Mouse (Mus musculus): ENCODE results near the gene Pm20d1. TPM values are rescaled to one million over a fixed set of nuclear protein-coding genes. Genes with fewer than 3 reads are reported as not detected.

Gene Pm20d1
- total RNA-seq, 2 experiments from 2014 or later, result 0.07 TPM; not detected in 1

- ATAC-seq (ENCODE audit: poor library complexity, severe bottlenecking), result peak; percentile 90
Measured at GRCm38 (mm10) chr1:131827787-131828258, 30.6 kb downstream of the Pm20d1 start.

GRCm38 (mm10) chr1:131828297-131829126 is 31.3 kb downstream of the Pm20d1 start:
- no peak for ATAC-seq (ENCODE audit: poor library complexity, severe bottlenecking)

DNA sequence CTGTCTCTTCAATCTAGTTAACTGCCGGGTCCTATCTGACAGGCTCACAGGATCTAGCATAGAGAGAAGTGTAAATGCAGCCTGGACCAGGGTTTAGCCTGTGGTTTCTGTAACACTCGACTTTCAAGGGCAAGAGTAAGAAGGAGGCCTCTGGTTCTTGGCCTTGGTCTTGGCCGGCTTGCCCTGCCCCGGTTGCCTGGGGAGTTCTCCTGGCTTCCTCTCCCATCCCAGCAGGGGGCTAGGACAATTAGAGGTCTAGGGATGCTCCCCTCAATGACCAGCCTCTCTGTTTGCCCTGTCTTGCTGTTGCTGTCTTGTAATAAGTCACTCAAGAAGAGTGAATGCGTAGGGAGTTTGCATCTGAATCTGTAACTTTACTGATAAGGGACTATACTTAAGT is 32.1 kb downstream of the Pm20d1 start:
- no peak for ATAC-seq (ENCODE audit: poor library complexity, severe bottlenecking)

DNA sequence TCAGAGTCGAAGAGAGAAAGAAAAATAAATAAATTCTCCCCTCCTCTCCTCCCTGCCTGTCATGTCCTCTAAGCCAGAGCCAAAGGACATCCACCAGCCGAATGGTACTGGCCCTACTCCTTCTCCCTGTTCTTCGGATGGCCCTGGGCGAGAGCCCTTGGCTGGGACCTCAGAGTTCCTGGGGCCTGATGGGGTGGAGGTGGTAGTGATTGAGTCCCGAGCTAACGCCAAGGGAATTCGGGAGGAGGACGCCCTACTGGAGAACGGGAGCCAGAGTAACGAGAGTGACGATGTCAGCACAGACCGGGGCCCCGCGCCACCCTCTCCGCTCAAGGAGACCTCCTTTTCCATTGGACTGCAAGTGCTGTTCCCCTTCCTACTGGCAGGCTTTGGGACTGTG is 33.4 kb downstream of the Pm20d1 start:
- ATAC-seq (ENCODE audit: poor library complexity, severe bottlenecking), result no peak

GRCm38 (mm10) chr1:131830971-131831641 is 33.9 kb downstream of the Pm20d1 start:
- no peak for ATAC-seq (ENCODE audit: poor library complexity, severe bottlenecking)

DNA sequence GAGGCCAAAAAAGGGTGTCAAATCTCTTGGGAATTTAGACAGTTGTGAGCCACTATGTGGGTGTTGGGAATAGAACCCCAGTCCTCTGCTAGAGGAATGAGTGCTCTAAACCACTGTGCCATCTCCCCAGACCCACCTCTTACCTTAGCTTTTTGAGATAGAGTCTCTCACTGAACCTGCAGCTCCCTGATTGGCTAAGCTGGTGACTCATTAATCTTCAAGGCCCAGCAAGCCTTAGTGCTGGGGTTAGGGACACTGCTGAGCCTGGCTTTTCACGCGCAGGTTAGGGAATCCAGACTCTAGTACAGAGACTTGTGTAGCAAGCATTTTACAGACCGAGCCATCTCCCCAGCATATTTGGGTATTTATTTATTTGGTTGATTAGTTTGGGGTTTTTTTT is 39.9 kb downstream of the Pm20d1 start:
- ATAC-seq (ENCODE audit: poor library complexity, severe bottlenecking), result no peak

GRCm38 (mm10) chr1:131838542-131838941 is 41.4 kb downstream of the Pm20d1 start:
- ATAC-seq (ENCODE audit: poor library complexity, severe bottlenecking), result no peak

GRCm38 (mm10) chr1:131839279-131839678 is 42.1 kb downstream of the Pm20d1 start:
- no peak for ATAC-seq (ENCODE audit: poor library complexity, severe bottlenecking)

- ATAC-seq (ENCODE audit: poor library complexity, severe bottlenecking), result no peak
Measured at GRCm38 (mm10) chr1:131842221-131842620, 45.0 kb downstream of the Pm20d1 start.

DNA sequence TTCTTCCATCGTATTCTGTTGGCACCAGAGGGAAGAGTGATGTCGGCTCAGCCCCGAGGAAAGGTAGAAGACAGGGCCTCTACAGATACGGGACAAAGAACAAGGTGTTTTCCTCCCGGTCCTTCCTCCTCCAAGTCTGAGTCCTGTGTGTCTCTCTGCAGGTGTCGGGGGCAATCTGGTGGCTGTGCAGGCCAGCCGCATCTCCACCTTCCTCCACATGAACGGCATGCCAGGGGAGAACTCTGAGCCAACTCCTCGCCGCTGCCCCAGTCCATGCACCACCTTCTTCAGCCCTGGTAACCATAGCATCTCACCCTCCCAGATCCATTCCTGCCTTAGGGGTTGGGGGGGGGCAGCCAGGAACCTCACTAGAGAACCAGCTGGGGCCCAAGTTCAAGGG is 46.6 kb downstream of the Pm20d1 start:
- no peak for ATAC-seq (ENCODE audit: poor library complexity, severe bottlenecking)

DNA sequence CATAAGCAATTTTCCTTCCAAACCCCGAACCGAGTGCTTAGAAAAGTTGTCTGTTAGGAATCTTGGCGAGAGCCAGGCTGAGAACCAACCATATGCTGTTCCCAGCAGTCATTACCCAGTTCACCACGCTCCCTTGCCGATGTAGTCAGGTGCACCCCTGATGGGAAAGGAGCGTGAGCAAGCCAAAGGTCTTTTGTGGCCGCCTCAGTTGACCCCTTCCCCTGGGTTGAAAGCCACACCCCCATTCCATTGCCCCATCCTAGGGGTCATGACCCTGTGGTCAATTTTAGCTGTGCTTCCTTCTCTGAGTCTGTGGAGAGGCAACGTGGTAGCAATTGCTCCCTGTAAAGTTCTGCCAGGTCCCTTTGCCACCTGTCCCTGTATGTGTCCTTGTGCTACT is 47.7 kb downstream of the Pm20d1 start:
- ATAC-seq (ENCODE audit: poor library complexity, severe bottlenecking), result no peak

GRCm38 (mm10) chr1:131846255-131846654 is 49.1 kb downstream of the Pm20d1 start:
- ATAC-seq (ENCODE audit: poor library complexity, severe bottlenecking), result peak; percentile 33; the same call in 1 of the 2 replicates

GRCm38 (mm10) chr1:131861811-131862210 is 64.6 kb downstream of the Pm20d1 start:
- no peak for ATAC-seq (ENCODE audit: poor library complexity, severe bottlenecking)

GRCm38 (mm10) chr1:131865596-131865995 is 68.4 kb downstream of the Pm20d1 start:
- ATAC-seq (ENCODE audit: poor library complexity, severe bottlenecking), result no peak

DNA sequence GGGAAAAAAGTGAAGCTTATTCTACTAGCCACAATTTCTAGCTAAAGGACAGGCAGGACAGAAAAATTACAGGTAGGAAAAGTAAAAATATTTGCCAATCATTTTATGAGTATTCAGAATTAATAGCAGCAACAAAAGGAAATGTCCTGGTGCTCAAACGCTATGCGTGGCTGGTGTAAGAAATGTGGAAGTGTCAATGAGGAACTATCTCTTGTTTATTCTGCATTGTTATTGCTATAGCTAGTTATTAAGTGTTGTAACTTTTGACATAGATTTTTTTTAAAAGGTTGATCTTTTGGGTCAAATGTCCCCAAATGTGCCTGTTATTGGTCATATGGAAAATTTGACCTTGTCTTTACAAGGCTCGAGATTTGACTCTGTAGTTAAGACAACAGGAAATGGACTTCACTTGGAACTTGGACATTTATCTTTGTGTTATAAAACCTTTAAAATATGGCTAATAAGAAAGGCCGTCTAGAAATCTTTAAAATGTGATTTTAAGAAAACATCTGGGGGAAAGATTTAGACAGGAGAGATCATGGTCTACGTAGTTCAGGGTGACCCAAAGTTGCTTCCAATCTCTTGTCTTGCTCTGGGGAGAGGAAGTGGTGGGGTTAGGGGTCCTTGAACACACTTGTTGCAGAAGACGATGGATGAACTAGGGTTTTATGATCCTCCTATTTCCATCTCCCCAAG is 69.3 kb downstream of the Pm20d1 start:
- ATAC-seq (ENCODE audit: poor library complexity, severe bottlenecking), result peak; percentile 48

GRCm38 (mm10) chr1:131867093-131867945 is 70.1 kb downstream of the Pm20d1 start, which contains the start of gene Rab29:
Gene Rab29 (plus strand): TSS chr1:131867224.
- ATAC-seq (ENCODE audit: poor library complexity, severe bottlenecking), result peak; percentile 94

DNA sequence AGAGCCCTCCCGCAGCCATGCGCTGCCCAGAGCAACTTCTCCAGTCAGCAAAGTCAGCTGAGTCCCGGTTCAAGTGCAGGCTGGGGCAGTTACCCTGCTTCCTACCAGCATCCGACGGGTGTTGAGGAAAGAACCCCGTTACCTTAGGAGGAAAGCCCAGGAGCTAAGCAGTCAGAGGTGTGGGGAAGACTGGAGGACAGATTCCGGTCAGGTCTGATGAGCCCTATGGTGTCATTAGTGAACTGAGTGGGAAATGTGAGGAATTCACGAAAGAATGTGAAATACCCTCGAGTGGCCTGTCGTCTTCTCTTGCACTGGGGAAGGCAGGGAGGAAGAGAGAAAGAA is 70.7 kb downstream of the Pm20d1 start:
- peak; percentile 37 for ATAC-seq (ENCODE audit: poor library complexity, severe bottlenecking)

- ATAC-seq (ENCODE audit: poor library complexity, severe bottlenecking), result no peak
Measured at GRCm38 (mm10) chr1:131869561-131869960, 72.4 kb downstream of the Pm20d1 start.

All from megakaryocyte, adult 5-6 weeks (primary cell).